Mouse (Mus musculus) hindbrain, embryonic 16.5 days (tissue): ENCODE measurements at regions not wholly inside any gene's neighbourhood (a gene's known extent, or its start where the extent isn't known, plus 50 kb on each side); places are given as distances from the start of the nearest gene placed in this dataset.
"Not testable (repeated sequence)": the region's sequence is repeated elsewhere in the genome, so short reads cannot be mapped to it uniquely, and the experiment has no call there.

ENCODE experiments used
- ATAC-seq: fragments of 200-750 bp; cut with Nextera tagmentation; 2 replicates; pipeline ENCODE4 v1.8.0; 2017; ENCODE audit warnings: moderate TSS enrichment, moderate library complexity
- H3K27ac ChIP-seq: fragments of 300-500 bp; sonication (generic); 2 replicates; pipeline ENCODE4 v1.5.1; 2014; ENCODE audit warnings: low read depth, mild to moderate bottlenecking, control low read depth, low read length, moderate library complexity
- H3K27me3 ChIP-seq: fragments of 300-500 bp; sonication (generic); replicated peaks from 2 replicates; pipeline ENCODE4 v1.6.1; 2014; ENCODE audit warnings: low read length; ENCODE audit not compliant: control insufficient read depth, insufficient read depth
- H3K36me3 ChIP-seq: fragments of 300-500 bp; sonication (generic); 2 replicates; pipeline ENCODE4 v1.6.1; 2014; ENCODE audit warnings: mild to moderate bottlenecking, low read length, moderate library complexity, mixed read lengths; ENCODE audit not compliant: control insufficient read depth, insufficient read depth
- H3K4me1 ChIP-seq: fragments of 300-500 bp; sonication (generic); 2 replicates; pipeline ENCODE4 v1.6.1; 2014; ENCODE audit warnings: low read depth, low read length; ENCODE audit not compliant: control insufficient read depth, insufficient read depth
- H3K4me2 ChIP-seq: fragments of 300-500 bp; sonication (generic); 2 replicates; pipeline ENCODE4 v1.6.1; 2014; ENCODE audit warnings: mild to moderate bottlenecking, low read length, control low read depth, moderate library complexity
- H3K4me3 ChIP-seq: fragments of 300-500 bp; sonication (generic); 2 replicates; pipeline ENCODE4 v1.5.1; 2014; ENCODE audit warnings: mild to moderate bottlenecking, low read length, control low read depth, moderate library complexity
- H3K9ac ChIP-seq: fragments of 300-500 bp; sonication (generic); 2 replicates; pipeline ENCODE4 v1.6.1; 2014; ENCODE audit warnings: low read depth, mild to moderate bottlenecking, control low read depth, low read length, moderate library complexity
- H3K9me3 ChIP-seq: fragments of 300-500 bp; sonication (generic); 2 replicates; pipeline ENCODE4 v1.6.1; 2014; ENCODE audit warnings: mild to moderate bottlenecking, low read length, moderate library complexity; ENCODE audit not compliant: control insufficient read depth
- WGBS: fragments of 180-500 bp; shearing (Covaris S2); extraction: QIAGEN DNeasy Blood & Tissue Kit; methylation state at CpG from one replicate; pipeline ENCODE4 v1.1.7; 2014; 5-methylcytosine and 5-hydroxymethylcytosine counted together

GRCm38 (mm10) chr6:37645551-37645950 lies 115.6 kb downstream of the Akr1d1 start:
- Histone ChIP-seq H3K9ac (no peak overlapping the region), H3K9me3 (no peaks in the 10 kb centered on the region), H3K27ac (0 out of 2 replicates have a peak overlapping the region, but pooled peaks have one; percentile 37), H3K4me2 (peak overlapping the region; percentile 30), H3K4me3 (no peak overlapping the region), H3K36me3 (no peaks in the 10 kb centered on the region), H3K4me1 (peaks cover 8% of the 10 kb centered on the region), H3K27me3 (no peaks in the 10 kb centered on the region)
- peak; percentile 37; the same call in 1 of the 2 replicates for ATAC-seq
- WGBS, result 31% methylated on average over 14 of the region's 14 CpGs

GRCm38 (mm10) chr6:37657300-37657699 lies 127.3 kb downstream of the Akr1d1 start:
- H3K4me3 ChIP-seq, ATAC-seq, H3K9me3 ChIP-seq, H3K4me2 ChIP-seq, H3K27me3 ChIP-seq, H3K27ac ChIP-seq, H3K4me1 ChIP-seq, H3K36me3 ChIP-seq, H3K9ac ChIP-seq: not testable (repeated sequence)
- WGBS, result 87% methylated on average over 3 of the region's 3 CpGs

DNA sequence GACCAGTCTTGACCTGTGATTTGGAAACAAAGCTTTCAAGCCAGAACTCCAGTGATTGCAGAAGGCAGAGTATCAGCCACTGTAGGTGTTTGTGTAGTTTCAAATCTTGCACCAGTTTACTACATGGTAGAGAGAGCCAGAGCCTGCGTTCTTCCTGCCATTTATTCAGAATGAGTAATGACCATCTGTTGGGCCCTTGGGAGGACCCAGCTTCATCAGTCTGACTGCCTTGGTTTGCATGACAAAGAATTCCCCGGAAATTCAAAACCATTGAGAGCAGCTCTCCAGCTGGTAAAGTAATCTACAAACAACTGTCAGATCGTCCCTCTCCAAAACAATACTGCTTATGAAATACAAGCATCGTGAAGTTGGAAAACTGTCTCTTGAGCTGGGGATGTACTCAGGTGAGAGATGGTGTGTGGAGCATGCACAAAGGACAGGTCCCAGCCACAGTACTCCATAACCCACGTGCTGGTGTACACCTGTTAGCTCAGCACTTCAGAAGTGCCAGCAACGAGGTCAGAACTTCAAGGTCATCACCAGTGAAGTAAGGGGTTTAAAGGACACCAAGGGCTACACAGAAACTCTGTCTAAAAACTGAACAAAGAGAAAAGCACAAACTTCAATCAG lies 128.2 kb downstream of the Akr1d1 start:
- WGBS, result 17% methylated on average over 6 of the region's 6 CpGs
- H3K9ac ChIP-seq, result no peak overlapping the region
- H3K4me2 ChIP-seq, result no peak overlapping the region
- H3K9me3 ChIP-seq, result no peaks in the 10 kb centered on the region
- H3K27me3 ChIP-seq, result no peaks in the 10 kb centered on the region
- no peaks in the 10 kb centered on the region for H3K4me1 ChIP-seq
- no peak; the same call in 1 of the 2 replicates for ATAC-seq
- no peak overlapping the region for H3K27ac ChIP-seq
- H3K4me3 ChIP-seq, result no peak overlapping the region
- no peaks in the 10 kb centered on the region for H3K36me3 ChIP-seq

- H3K27me3 ChIP-seq, result no peaks in the 10 kb centered on the region
- 58% methylated on average over 2 of the region's 2 CpGs for WGBS
- H3K4me1 ChIP-seq, result no peaks in the 10 kb centered on the region
- H3K36me3 ChIP-seq, result no peaks in the 10 kb centered on the region
- H3K4me3 ChIP-seq, result no peak overlapping the region
- no peaks in the 10 kb centered on the region for H3K9me3 ChIP-seq
- H3K27ac ChIP-seq, result no peak overlapping the region
- no peak overlapping the region for H3K9ac ChIP-seq
- no peak for ATAC-seq
- no peak overlapping the region for H3K4me2 ChIP-seq
These were observed 132.8 kb downstream of the Akr1d1 start for GRCm38 (mm10) chr6:37662747-37663146.

DNA sequence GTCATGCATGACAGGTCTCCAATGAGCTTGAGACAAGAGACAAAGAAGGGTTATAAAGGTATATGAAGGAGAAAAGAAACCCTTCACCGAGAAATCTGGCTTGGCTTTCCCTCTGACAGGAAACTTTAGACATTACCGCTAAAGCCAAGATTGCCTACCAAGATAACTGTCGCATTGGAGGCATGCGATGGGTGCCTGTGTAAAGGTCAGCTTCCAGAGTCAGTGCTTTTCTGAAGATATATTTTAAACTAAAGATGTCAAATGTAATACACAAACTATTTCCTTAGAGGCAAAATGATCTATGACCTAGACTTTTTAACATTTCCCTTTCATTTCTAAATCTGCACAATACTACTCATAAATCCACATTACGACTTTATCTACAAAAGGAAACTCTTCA lies 135.6 kb downstream of the Akr1d1 start:
- no peak for ATAC-seq
- no peak overlapping the region for H3K27ac ChIP-seq
- no peak overlapping the region for H3K4me3 ChIP-seq
- WGBS, result 66% methylated on average over 5 of the region's 5 CpGs
- no peaks in the 10 kb centered on the region for H3K27me3 ChIP-seq
- H3K4me2 ChIP-seq, result no peak overlapping the region
- H3K9ac ChIP-seq, result no peak overlapping the region
- no peaks in the 10 kb centered on the region for H3K9me3 ChIP-seq
- H3K36me3 ChIP-seq, result no peaks in the 10 kb centered on the region
- H3K4me1 ChIP-seq, result no peaks in the 10 kb centered on the region

GRCm38 (mm10) chr6:37669407-37669806 lies 139.4 kb downstream of the Akr1d1 start:
- H3K4me2 ChIP-seq, result no peak overlapping the region
- no peaks in the 10 kb centered on the region for H3K36me3 ChIP-seq
- no peak for ATAC-seq
- H3K27me3 ChIP-seq, result no peaks in the 10 kb centered on the region
- no peak overlapping the region for H3K9ac ChIP-seq
- H3K9me3 ChIP-seq, result no peaks in the 10 kb centered on the region
- no peaks in the 10 kb centered on the region for H3K4me1 ChIP-seq
- 70% methylated on average over 2 of the region's 2 CpGs for WGBS
- H3K27ac ChIP-seq, result no peak overlapping the region
- H3K4me3 ChIP-seq, result no peak overlapping the region

GRCm38 (mm10) chr6:37670701-37671100 lies 140.7 kb downstream of the Akr1d1 start:
- H3K4me2 ChIP-seq, result no peak overlapping the region
- no peak overlapping the region for H3K4me3 ChIP-seq

GRCm38 (mm10) chr6:37679871-37680270 lies 149.9 kb downstream of the Akr1d1 start:
- ATAC-seq, result no peak
- H3K4me2 ChIP-seq, result no peak overlapping the region
- H3K9me3 ChIP-seq, result peaks cover 2% of the 10 kb centered on the region; the same call in 1 of the 2 replicates
- no peaks in the 10 kb centered on the region for H3K4me1 ChIP-seq
- H3K4me3 ChIP-seq, result no peak overlapping the region
- no peak overlapping the region for H3K27ac ChIP-seq
- 72% methylated on average over 3 of the region's 3 CpGs for WGBS
- H3K36me3 ChIP-seq, result no peaks in the 10 kb centered on the region
- H3K9ac ChIP-seq, result no peak overlapping the region
- H3K27me3 ChIP-seq, result no peaks in the 10 kb centered on the region

More at GRCm38 (mm10) chr6:37670701-37671100, 140.7 kb downstream of the Akr1d1 start:
- no peak for ATAC-seq
- Histone ChIP-seq H3K9ac (no peak overlapping the region), H3K4me1 (no peaks in the 10 kb centered on the region), H3K27ac (no peak overlapping the region), H3K27me3 (no peaks in the 10 kb centered on the region), H3K9me3 (no peaks in the 10 kb centered on the region), H3K36me3 (no peaks in the 10 kb centered on the region)
- 92% methylated on average over 3 of the region's 3 CpGs for WGBS

GRCm38 (mm10) chr6:37681331-37681730 lies 151.4 kb downstream of the Akr1d1 start:
- H3K27ac ChIP-seq, H3K9me3 ChIP-seq, H3K9ac ChIP-seq, H3K4me1 ChIP-seq, H3K4me2 ChIP-seq, H3K36me3 ChIP-seq, ATAC-seq, H3K27me3 ChIP-seq, H3K4me3 ChIP-seq: not testable (repeated sequence)
- 88% methylated on average over 2 of the region's 2 CpGs for WGBS
